Mouse (Mus musculus) kidney, adult 2 months (tissue): ENCODE measurements at regions not wholly inside any gene's neighbourhood (a gene's known extent, or its start where the extent isn't known, plus 50 kb on each side); places are given as distances from the start of the nearest gene placed in this dataset.

Source experiments
- CTCF ChIP-seq: fragments of 200-500 bp; conservative IDR thresholded peaks from 2 replicates; pipeline ENCODE4 v1.5.1; 2011; ENCODE audit warnings: low read depth, mild to moderate bottlenecking, control low read depth, low read length, moderate library complexity, mixed read lengths; ENCODE audit not compliant: insufficient read depth, insufficient read length
- POLR2A ChIP-seq: fragments of 200-500 bp; IDR thresholded peaks from one replicate; pipeline ENCODE4 v1.6.1; 2011; ENCODE audit warnings: low read depth, low read length, control low read depth

DNA sequence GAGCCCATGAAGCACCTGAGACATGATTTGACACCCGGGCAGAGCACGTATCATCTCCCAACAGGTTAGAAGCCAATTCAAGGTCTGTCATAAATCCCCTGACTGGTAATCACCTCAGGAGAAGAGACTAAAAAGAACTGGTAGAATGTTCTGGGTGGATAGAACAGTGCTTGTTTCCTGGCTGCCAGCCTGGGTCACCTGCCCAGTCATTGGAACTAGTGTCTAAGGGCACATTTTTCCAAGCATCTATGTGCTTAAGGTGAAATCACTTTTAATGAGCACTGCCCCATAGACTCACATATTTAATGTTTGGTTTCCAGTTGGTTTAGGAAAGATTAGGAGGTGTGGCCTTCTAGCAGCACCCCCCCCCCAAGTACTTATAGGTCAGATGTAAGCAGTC lies 162.0 kb upstream of the Jun start:
- no peak for TF ChIP-seq CTCF
- TF ChIP-seq POLR2A: no peak
